Mouse (Mus musculus): Measurements from ENCODE around the gene Pdk1. TPM values are rescaled to one million over a fixed set of nuclear protein-coding genes. Genes with fewer than 3 reads are reported as not detected.

Pdk1 gene
- polyA plus RNA-seq, 1 experiment from 2014 or later, result 27.1 TPM

DNA sequence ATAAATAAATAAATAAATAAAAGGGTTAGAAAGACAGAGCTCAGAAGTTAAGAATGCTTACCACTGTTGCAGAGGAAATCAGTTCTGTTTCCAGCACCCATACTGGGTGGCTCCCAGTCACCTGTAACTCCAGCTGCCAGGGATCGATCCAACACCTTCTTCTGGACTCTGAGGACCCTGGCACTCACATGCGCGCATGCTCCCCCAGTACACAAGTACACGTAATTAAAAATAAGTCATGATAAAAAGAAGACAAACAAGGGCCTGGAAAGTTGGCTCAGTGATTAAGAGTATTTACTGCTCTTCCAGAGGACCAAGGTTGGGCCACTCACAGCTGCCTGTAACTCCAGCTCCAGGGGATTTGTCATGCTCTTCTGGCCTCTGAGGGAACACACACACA lies 4.8 kb downstream of the Pdk1 start:
- H3K9ac ChIP-seq (replicated peaks), result no peak overlapping the region
- H3K27ac ChIP-seq (ENCODE audit: low read depth), result no peak overlapping the region
- WGBS (ENCODE audit: insufficient replicate concordance), result 81% methylated on average over 4 of the region's 4 CpGs
- DNase-seq, result no peak
- peaks cover 14% of the 10 kb centered on the region for H3K36me3 ChIP-seq (replicated peaks; ENCODE audit: insufficient read depth, low read length)
- TF ChIP-seq CTCF (IDR thresholded peaks at IDR 0.05; ENCODE audit: low read depth) (no peak), EP300 (IDR thresholded peaks at IDR 0.05; ENCODE audit: low read depth) (no peak)
- H3K4me3 ChIP-seq (ENCODE audit: low read depth, low read length), result no peak overlapping the region
- peaks cover 14% of the 10 kb centered on the region for H3K4me1 ChIP-seq (ENCODE audit: insufficient read depth)
- no peaks in the 10 kb centered on the region for H3K27me3 ChIP-seq (ENCODE audit: insufficient read depth, low read length)
- ATAC-seq, result no peak
- no peak overlapping the region for H3K4me2 ChIP-seq (ENCODE audit: low read depth, low read length)
- no peaks in the 10 kb centered on the region for H3K9me3 ChIP-seq (ENCODE audit: low read length)

GRCm38 (mm10) chr2:71878441-71878840 lies 5.4 kb downstream of the Pdk1 start:
- Histone ChIP-seq H3K36me3 (replicated peaks; ENCODE audit: insufficient read depth, low read length) (peaks cover 19% of the 10 kb centered on the region), H3K27me3 (ENCODE audit: insufficient read depth, low read length) (no peaks in the 10 kb centered on the region), H3K4me3 (ENCODE audit: low read depth, low read length) (no peak overlapping the region), H3K4me1 (ENCODE audit: insufficient read depth) (peaks cover 14% of the 10 kb centered on the region), H3K4me2 (ENCODE audit: low read depth, low read length) (no peak overlapping the region), H3K9me3 (ENCODE audit: low read length) (no peaks in the 10 kb centered on the region), H3K27ac (ENCODE audit: low read depth) (no peak overlapping the region), H3K9ac (replicated peaks) (no peak overlapping the region)
- DNase-seq, result no peak
- ATAC-seq, result no peak
- TF ChIP-seq CTCF (IDR thresholded peaks at IDR 0.05; ENCODE audit: low read depth) (0 out of 2 replicates have a peak, but pooled peaks have one; percentile 27), EP300 (IDR thresholded peaks at IDR 0.05; ENCODE audit: low read depth) (no peak)
- WGBS (ENCODE audit: insufficient replicate concordance), result 44% methylated on average over 2 of the region's 2 CpGs

DNA sequence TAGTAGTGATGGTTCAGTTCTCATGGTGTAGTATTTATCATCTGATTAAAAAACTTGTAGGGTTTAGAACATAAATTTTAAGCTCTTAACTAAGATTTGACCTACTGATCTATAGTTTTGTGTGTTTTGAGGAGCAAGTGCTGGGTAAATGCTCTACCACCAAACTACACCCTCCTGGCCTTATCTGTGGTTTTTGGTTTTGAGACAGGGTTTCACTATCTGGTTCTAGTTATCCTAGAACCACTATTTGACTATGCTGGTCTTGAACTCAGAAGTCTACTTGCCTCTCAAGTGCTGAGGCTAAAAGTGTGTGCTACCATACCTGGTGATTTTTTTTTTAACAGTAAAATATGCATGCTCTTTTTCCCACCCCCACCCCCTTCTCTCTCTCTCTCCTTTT lies 5.9 kb downstream of the Pdk1 start:
- DNase-seq (no peak), ATAC-seq (no peak)
- TF ChIP-seq EP300 (IDR thresholded peaks at IDR 0.05; ENCODE audit: low read depth) (no peak), CTCF (IDR thresholded peaks at IDR 0.05; ENCODE audit: low read depth) (no peak)
- Histone ChIP-seq H3K4me1 (ENCODE audit: insufficient read depth) (peaks cover 14% of the 10 kb centered on the region), H3K27me3 (ENCODE audit: insufficient read depth, low read length) (no peaks in the 10 kb centered on the region), H3K36me3 (replicated peaks; ENCODE audit: insufficient read depth, low read length) (peaks cover 24% of the 10 kb centered on the region), H3K4me3 (ENCODE audit: low read depth, low read length) (no peak overlapping the region), H3K27ac (ENCODE audit: low read depth) (no peak overlapping the region), H3K4me2 (ENCODE audit: low read depth, low read length) (no peak overlapping the region), H3K9me3 (ENCODE audit: low read length) (no peaks in the 10 kb centered on the region), H3K9ac (replicated peaks) (no peak overlapping the region)

- TF ChIP-seq EP300 (IDR thresholded peaks at IDR 0.05; ENCODE audit: low read depth), result no peak
- TF ChIP-seq CTCF (IDR thresholded peaks at IDR 0.05; ENCODE audit: low read depth), result no peak
- Histone ChIP-seq H3K36me3 (replicated peaks; ENCODE audit: insufficient read depth, low read length) (peaks cover 55% of the 10 kb centered on the region), H3K4me3 (ENCODE audit: low read depth, low read length) (no peak overlapping the region), H3K27ac (ENCODE audit: low read depth) (no peak overlapping the region), H3K9me3 (ENCODE audit: low read length) (no peaks in the 10 kb centered on the region), H3K4me2 (ENCODE audit: low read depth, low read length) (no peak overlapping the region), H3K9ac (replicated peaks) (no peak overlapping the region), H3K4me1 (ENCODE audit: insufficient read depth) (no peaks in the 10 kb centered on the region), H3K27me3 (ENCODE audit: insufficient read depth, low read length) (no peaks in the 10 kb centered on the region)
- 86% methylated on average over 19 of the region's 19 CpGs for WGBS (ENCODE audit: insufficient replicate concordance)
- ATAC-seq (no peak), DNase-seq (no peak)
These were observed 10.1 kb downstream of the Pdk1 start for GRCm38 (mm10) chr2:71882914-71883651.

DNA sequence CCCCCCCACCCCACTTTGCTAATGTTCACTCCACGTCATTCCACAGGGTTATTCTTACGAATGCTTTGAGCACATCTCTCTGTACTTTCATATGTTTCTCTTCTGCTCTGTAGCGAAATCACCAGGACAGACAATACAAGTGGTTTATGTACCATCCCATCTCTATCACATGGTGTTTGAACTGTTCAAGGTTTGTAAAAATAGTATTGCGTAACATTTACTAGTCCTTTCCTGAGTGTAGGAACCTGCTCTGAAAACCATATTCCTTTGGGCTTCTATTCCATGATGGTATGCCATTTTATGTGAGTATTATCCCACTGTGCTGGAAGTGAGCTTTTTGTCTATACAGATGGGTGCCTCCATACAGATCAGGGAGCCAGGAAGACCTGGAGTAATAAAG lies 14.2 kb downstream of the Pdk1 start:
- H3K9ac ChIP-seq (replicated peaks), result no peak overlapping the region
- DNase-seq, result no peak
- no peaks in the 10 kb centered on the region for H3K4me1 ChIP-seq (ENCODE audit: insufficient read depth)
- H3K4me3 ChIP-seq (ENCODE audit: low read depth, low read length), result no peak overlapping the region
- ATAC-seq, result no peak
- no peak overlapping the region for H3K27ac ChIP-seq (ENCODE audit: low read depth)
- H3K27me3 ChIP-seq (ENCODE audit: insufficient read depth, low read length), result no peaks in the 10 kb centered on the region
- H3K9me3 ChIP-seq (ENCODE audit: low read length), result no peaks in the 10 kb centered on the region
- 90% methylated on average over 4 of the region's 4 CpGs for WGBS (ENCODE audit: insufficient replicate concordance)
- H3K36me3 ChIP-seq (replicated peaks; ENCODE audit: insufficient read depth, low read length), result peaks cover 76% of the 10 kb centered on the region
- no peak for TF ChIP-seq CTCF (IDR thresholded peaks at IDR 0.05; ENCODE audit: low read depth)
- no peak for TF ChIP-seq EP300 (IDR thresholded peaks at IDR 0.05; ENCODE audit: low read depth)
- H3K4me2 ChIP-seq (ENCODE audit: low read depth, low read length), result no peak overlapping the region

GRCm38 (mm10) chr2:71888437-71888836 lies 15.4 kb downstream of the Pdk1 start:
- TF ChIP-seq EP300 (IDR thresholded peaks at IDR 0.05; ENCODE audit: low read depth), result no peak
- peak; percentile 39 for TF ChIP-seq CTCF (IDR thresholded peaks at IDR 0.05; ENCODE audit: low read depth)
- no peaks in the 10 kb centered on the region for H3K27me3 ChIP-seq (ENCODE audit: insufficient read depth, low read length)
- H3K36me3 ChIP-seq (replicated peaks; ENCODE audit: insufficient read depth, low read length), result peaks cover 76% of the 10 kb centered on the region
- 71% methylated on average over 4 of the region's 4 CpGs for WGBS (ENCODE audit: insufficient replicate concordance)
- no peaks in the 10 kb centered on the region for H3K4me1 ChIP-seq (ENCODE audit: insufficient read depth)
- peak; percentile 20 for DNase-seq
- no peak for ATAC-seq
- H3K4me2 ChIP-seq (ENCODE audit: low read depth, low read length), result no peak overlapping the region
- no peak overlapping the region for H3K9ac ChIP-seq (replicated peaks)
- no peak overlapping the region for H3K4me3 ChIP-seq (ENCODE audit: low read depth, low read length)
- H3K27ac ChIP-seq (ENCODE audit: low read depth), result no peak overlapping the region
- H3K9me3 ChIP-seq (ENCODE audit: low read length), result no peaks in the 10 kb centered on the region

Measured in liver, postnatal 0 days (tissue).